Mouse (Mus musculus): ENCODE data around the gene Nmrk1.

DNA sequence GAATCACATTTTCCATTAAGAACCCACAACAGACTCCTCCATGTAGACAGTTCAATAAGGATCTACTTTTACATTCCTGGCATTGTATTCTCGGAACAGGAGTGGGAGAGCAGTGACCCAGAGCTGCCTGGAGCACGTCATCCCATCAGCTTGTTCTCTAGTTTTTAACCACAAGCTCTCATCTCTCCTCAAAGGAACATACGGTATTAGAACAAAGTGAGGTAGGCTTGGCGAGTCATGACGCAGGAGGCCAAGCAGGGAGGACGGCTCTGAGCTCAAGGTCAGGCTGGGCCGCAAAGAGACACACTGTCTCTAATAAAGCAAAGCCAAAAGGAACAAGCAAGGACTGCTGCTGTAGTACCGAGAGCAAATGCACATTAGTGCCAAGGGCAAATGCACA is 32.7 kb upstream of the Nmrk1 start:
- TF ChIP-seq POLR2A (IDR thresholded peaks at IDR 0.05; ENCODE audit: extremely low read depth, insufficient read depth, low read length) = no peak
- TF ChIP-seq CTCF (IDR thresholded peaks at IDR 0.05; ENCODE audit: extremely low read depth, insufficient read depth, low read length) = no peak
